Mouse (Mus musculus) bone marrow, adult 2 months (tissue): ENCODE measurements around the gene Ikzf1.

Experiments
- CTCF ChIP-seq: fragments of 200-500 bp; IDR thresholded peaks from 2 replicates; pipeline ENCODE4 v1.5.1; 2011; ENCODE audit warnings: low read length, control low read depth; ENCODE audit not compliant: control insufficient read depth, insufficient read depth
- POLR2A ChIP-seq: fragments of 200-500 bp; IDR thresholded peaks from 2 replicates; pipeline ENCODE4 v1.6.1; 2011; ENCODE audit warnings: low read depth, mild to moderate bottlenecking, control low read depth, low read length, borderline replicate concordance; ENCODE audit not compliant: control insufficient read depth

DNA sequence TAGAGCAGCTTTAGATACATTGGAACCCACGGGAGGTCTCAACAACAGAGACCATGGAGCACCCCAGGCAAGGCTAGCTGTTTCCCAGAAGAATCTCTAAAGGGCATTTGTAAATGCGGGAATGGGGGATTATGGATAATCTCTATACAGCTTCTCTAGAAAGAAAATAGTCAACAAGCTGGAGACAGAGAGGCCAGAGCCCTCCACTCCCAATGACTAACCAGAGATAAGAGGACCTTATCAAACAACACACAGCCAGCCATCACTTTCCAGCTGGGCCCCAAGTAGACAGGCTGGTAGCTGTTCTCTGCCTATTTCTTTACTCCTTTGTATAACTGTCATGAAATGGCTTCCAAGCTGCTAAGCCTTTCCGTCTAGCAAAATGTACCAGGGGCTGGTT, 130.9 kb downstream of the Ikzf1 start:
- TF ChIP-seq POLR2A, result no peak
- TF ChIP-seq CTCF, result no peak
